Mouse (Mus musculus): ENCODE data around the gene Gm49395. TPM values are rescaled to one million over a fixed set of nuclear protein-coding genes. Genes with fewer than 3 reads are reported as not detected.

Gene Gm49395
- polyA plus RNA-seq, 1 experiment, result 1.1 TPM

GRCm38 (mm10) chr13:115130035-115130434 is 28.3 kb upstream of the Gm49395 start:
- H3K27me3 ChIP-seq (ENCODE audit: control insufficient read depth), result no peaks in the 10 kb centered on the region
- no peaks in the 10 kb centered on the region for H3K9me3 ChIP-seq (ENCODE audit: control insufficient read depth, low read length)
- no peaks in the 10 kb centered on the region for H3K4me1 ChIP-seq (ENCODE audit: control insufficient read depth)
- no peaks in the 10 kb centered on the region for H3K36me3 ChIP-seq (ENCODE audit: control insufficient read depth)
- TF ChIP-seq GATA1 (IDR thresholded peaks at IDR 0.05; ENCODE audit: low read length) (no peak), TAL1 (IDR thresholded peaks at IDR 0.05; ENCODE audit: low read length) (no peak)
- H3K4me3 ChIP-seq (replicated peaks), result no peak overlapping the region

GRCm38 (mm10) chr13:115127826-115128225 is 26.1 kb upstream of the Gm49395 start:
- no peak overlapping the region for H3K4me3 ChIP-seq (replicated peaks)
- no peaks in the 10 kb centered on the region for H3K9me3 ChIP-seq (ENCODE audit: control insufficient read depth, low read length)
- no peaks in the 10 kb centered on the region for H3K27me3 ChIP-seq (ENCODE audit: control insufficient read depth)
- H3K36me3 ChIP-seq (ENCODE audit: control insufficient read depth), result no peaks in the 10 kb centered on the region
- no peaks in the 10 kb centered on the region for H3K4me1 ChIP-seq (ENCODE audit: control insufficient read depth)
- TF ChIP-seq GATA1 (IDR thresholded peaks at IDR 0.05; ENCODE audit: low read length) (no peak), TAL1 (IDR thresholded peaks at IDR 0.05; ENCODE audit: low read length) (no peak)

- Histone ChIP-seq H3K27me3 (ENCODE audit: control insufficient read depth) (no peaks in the 10 kb centered on the region), H3K36me3 (ENCODE audit: control insufficient read depth) (no peaks in the 10 kb centered on the region), H3K9me3 (ENCODE audit: control insufficient read depth, low read length) (no peaks in the 10 kb centered on the region), H3K4me1 (ENCODE audit: control insufficient read depth) (no peaks in the 10 kb centered on the region), H3K4me3 (replicated peaks) (no peak overlapping the region)
- TF ChIP-seq GATA1 (IDR thresholded peaks at IDR 0.05; ENCODE audit: low read length), result no peak
- TF ChIP-seq TAL1 (IDR thresholded peaks at IDR 0.05; ENCODE audit: low read length), result no peak
Observed at GRCm38 (mm10) chr13:115126534-115126933, 24.8 kb upstream of the Gm49395 start.

- TF ChIP-seq TAL1 (IDR thresholded peaks at IDR 0.05; ENCODE audit: low read length) (no peak), GATA1 (IDR thresholded peaks at IDR 0.05; ENCODE audit: low read length) (no peak)
- Histone ChIP-seq H3K27me3 (ENCODE audit: control insufficient read depth) (no peaks in the 10 kb centered on the region), H3K9me3 (ENCODE audit: control insufficient read depth, low read length) (no peaks in the 10 kb centered on the region), H3K4me1 (ENCODE audit: control insufficient read depth) (no peaks in the 10 kb centered on the region), H3K4me3 (replicated peaks) (no peak overlapping the region), H3K36me3 (ENCODE audit: control insufficient read depth) (no peaks in the 10 kb centered on the region)
Observed at GRCm38 (mm10) chr13:115125130-115125529, 23.4 kb upstream of the Gm49395 start.

- no peak for TF ChIP-seq TAL1 (IDR thresholded peaks at IDR 0.05; ENCODE audit: low read length)
- no peak for TF ChIP-seq GATA1 (IDR thresholded peaks at IDR 0.05; ENCODE audit: low read length)
Observed at GRCm38 (mm10) chr13:115124521-115124920, 22.8 kb upstream of the Gm49395 start.

GRCm38 (mm10) chr13:115118756-115119155 is 17.0 kb upstream of the Gm49395 start:
- Histone ChIP-seq H3K9me3 (ENCODE audit: control insufficient read depth, low read length) (no peaks in the 10 kb centered on the region), H3K4me1 (ENCODE audit: control insufficient read depth) (no peaks in the 10 kb centered on the region), H3K4me3 (replicated peaks) (no peak overlapping the region), H3K36me3 (ENCODE audit: control insufficient read depth) (no peaks in the 10 kb centered on the region), H3K27me3 (ENCODE audit: control insufficient read depth) (no peaks in the 10 kb centered on the region)
- TF ChIP-seq TAL1 (IDR thresholded peaks at IDR 0.05; ENCODE audit: low read length) (no peak), GATA1 (IDR thresholded peaks at IDR 0.05; ENCODE audit: low read length) (no peak)

More at GRCm38 (mm10) chr13:115124521-115124920, 22.8 kb upstream of the Gm49395 start:
- H3K9me3 ChIP-seq (ENCODE audit: control insufficient read depth, low read length), result no peaks in the 10 kb centered on the region
- H3K4me3 ChIP-seq (replicated peaks), result no peak overlapping the region
- H3K4me1 ChIP-seq (ENCODE audit: control insufficient read depth), result no peaks in the 10 kb centered on the region
- H3K36me3 ChIP-seq (ENCODE audit: control insufficient read depth), result no peaks in the 10 kb centered on the region
- H3K27me3 ChIP-seq (ENCODE audit: control insufficient read depth), result no peaks in the 10 kb centered on the region

- Histone ChIP-seq H3K4me1 (ENCODE audit: control insufficient read depth) (no peaks in the 10 kb centered on the region), H3K36me3 (ENCODE audit: control insufficient read depth) (no peaks in the 10 kb centered on the region), H3K27me3 (ENCODE audit: control insufficient read depth) (no peaks in the 10 kb centered on the region), H3K9me3 (ENCODE audit: control insufficient read depth, low read length) (no peaks in the 10 kb centered on the region), H3K4me3 (replicated peaks) (no peak overlapping the region)
- TF ChIP-seq GATA1 (IDR thresholded peaks at IDR 0.05; ENCODE audit: low read length) (no peak), TAL1 (IDR thresholded peaks at IDR 0.05; ENCODE audit: low read length) (no peak)
Observed at GRCm38 (mm10) chr13:115118195-115118594, 16.5 kb upstream of the Gm49395 start.

- H3K4me3 ChIP-seq (replicated peaks), result no peak overlapping the region
Observed at GRCm38 (mm10) chr13:115116930-115117621, 15.4 kb upstream of the Gm49395 start.

GRCm38 (mm10) chr13:115109628-115110027 is 7.9 kb upstream of the Gm49395 start:
- Histone ChIP-seq H3K4me3 (replicated peaks) (no peak overlapping the region), H3K4me1 (ENCODE audit: control insufficient read depth) (no peaks in the 10 kb centered on the region), H3K27me3 (ENCODE audit: control insufficient read depth) (no peaks in the 10 kb centered on the region), H3K9me3 (ENCODE audit: control insufficient read depth, low read length) (no peaks in the 10 kb centered on the region), H3K36me3 (ENCODE audit: control insufficient read depth) (no peaks in the 10 kb centered on the region)
- TF ChIP-seq TAL1 (IDR thresholded peaks at IDR 0.05; ENCODE audit: low read length) (no peak), GATA1 (IDR thresholded peaks at IDR 0.05; ENCODE audit: low read length) (no peak)

More at GRCm38 (mm10) chr13:115116930-115117621, 15.4 kb upstream of the Gm49395 start:
- no peak for TF ChIP-seq GATA1 (IDR thresholded peaks at IDR 0.05; ENCODE audit: low read length)
- TF ChIP-seq TAL1 (IDR thresholded peaks at IDR 0.05; ENCODE audit: low read length), result no peak
- Histone ChIP-seq H3K27me3 (ENCODE audit: control insufficient read depth) (no peaks in the 10 kb centered on the region), H3K9me3 (ENCODE audit: control insufficient read depth, low read length) (no peaks in the 10 kb centered on the region), H3K4me1 (ENCODE audit: control insufficient read depth) (no peaks in the 10 kb centered on the region), H3K36me3 (ENCODE audit: control insufficient read depth) (no peaks in the 10 kb centered on the region)
